Mouse (Mus musculus) liver, adult 2 months (tissue): ENCODE measurements at regions not wholly inside any gene's neighbourhood (a gene's known extent, or its start where the extent isn't known, plus 50 kb on each side); places are given as distances from the start of the nearest gene placed in this dataset.

Experiments
- DNase-seq: peaks from one replicate; pipeline ENCODE4 v3.0.0-alpha.2; 2011; ENCODE audit warnings: low read depth, low spot score; ENCODE audit errors: extremely low read depth
- H3K27ac ChIP-seq: fragments of 200-500 bp; replicated peaks from 2 replicates; pipeline ENCODE4 v1.5.1; 2012; ENCODE audit warnings: low read depth, mild to moderate bottlenecking, control low read depth, inconsistent platforms, low read length; ENCODE audit not compliant: insufficient read depth
- H3K27me3 ChIP-seq: fragments of 200-500 bp; 2 replicates; pipeline ENCODE4 v1.6.1; 2012; ENCODE audit warnings: mild to moderate bottlenecking, moderate library complexity, low read length, inconsistent platforms; ENCODE audit not compliant: control insufficient read depth, insufficient read depth
- H3K36me3 ChIP-seq: fragments of 200-500 bp; 2 replicates; pipeline ENCODE4 v1.6.1; 2012; ENCODE audit warnings: low read length, inconsistent platforms; ENCODE audit not compliant: control insufficient read depth, insufficient read depth
- H3K4me1 ChIP-seq: fragments of 200-500 bp; 2 replicates; pipeline ENCODE4 v1.6.1; 2011; ENCODE audit warnings: low read length; ENCODE audit not compliant: control insufficient read depth, insufficient read depth
- H3K4me3 ChIP-seq: fragments of 200-500 bp; 2 replicates; pipeline ENCODE4 v1.5.1; 2011; ENCODE audit warnings: low read depth, mild to moderate bottlenecking, control low read depth, low read length, moderate library complexity; ENCODE audit not compliant: insufficient read depth
- H3K79me2 ChIP-seq: fragments of 200-500 bp; 2 replicates; pipeline ENCODE4 v1.6.1; 2012; ENCODE audit warnings: inconsistent platforms, mild to moderate bottlenecking, low read length, moderate library complexity; ENCODE audit not compliant: control insufficient read depth, insufficient read depth
- H3K9ac ChIP-seq: fragments of 200-500 bp; 2 replicates; pipeline ENCODE4 v1.6.1; 2012; ENCODE audit warnings: low read depth, mild to moderate bottlenecking, control low read depth, inconsistent platforms, low read length
- CTCF ChIP-seq: fragments of 200-500 bp; IDR thresholded peaks from 2 replicates; pipeline ENCODE4 v1.5.1; 2011; ENCODE audit warnings: low read depth, low read length, control low read depth
- POLR2A ChIP-seq: fragments of 200-500 bp; IDR thresholded peaks from 2 replicates; pipeline ENCODE4 v1.6.1; 2011; ENCODE audit warnings: low read length, control low read depth; ENCODE audit not compliant: insufficient read depth; ENCODE audit errors: extremely low read depth
- WGBS: fragments of 180-500 bp; shearing (Covaris S2); methylation state at CpG from one replicate; pipeline ENCODE4 v1.1.7; 2018; 5-methylcytosine and 5-hydroxymethylcytosine counted together

- 79% methylated on average over 9 of the region's 9 CpGs for WGBS
- no peak for TF ChIP-seq POLR2A
- TF ChIP-seq CTCF: no peak
Measured at GRCm38 (mm10) chr11:117417959-117418574, 66.1 kb upstream of the Gm11733 start.

GRCm38 (mm10) chr11:117418939-117419338, 65.2 kb upstream of the Gm11733 start:
- no peak for DNase-seq
- 83% methylated on average over 3 of the region's 3 CpGs for WGBS
- H3K27me3 ChIP-seq: peaks cover 2% of the 10 kb centered on the region; the same call in 1 of the 2 replicates

More at GRCm38 (mm10) chr11:117417959-117418574, 66.1 kb upstream of the Gm11733 start:
- peaks cover 2% of the 10 kb centered on the region; the same call in 1 of the 2 replicates for H3K27me3 ChIP-seq
- no peak overlapping the region for H3K9ac ChIP-seq
- no peaks in the 10 kb centered on the region for H3K36me3 ChIP-seq
- peaks cover 2% of the 10 kb centered on the region for H3K4me1 ChIP-seq
- no peaks in the 10 kb centered on the region for H3K79me2 ChIP-seq
- DNase-seq: no peak
- H3K27ac ChIP-seq: no peak overlapping the region
- no peak overlapping the region for H3K4me3 ChIP-seq

GRCm38 (mm10) chr11:117419351-117419969, 64.7 kb upstream of the Gm11733 start:
- Histone ChIP-seq H3K36me3 (no peaks in the 10 kb centered on the region), H3K27me3 (no peaks in the 10 kb centered on the region), H3K27ac (no peak overlapping the region), H3K4me3 (no peak overlapping the region), H3K4me1 (peaks cover 2% of the 10 kb centered on the region), H3K9ac (no peak overlapping the region), H3K79me2 (no peaks in the 10 kb centered on the region)
- 84% methylated on average over 9 of the region's 9 CpGs for WGBS
- TF ChIP-seq POLR2A (no peak), CTCF (no peak)
- no peak for DNase-seq

More at GRCm38 (mm10) chr11:117418939-117419338, 65.2 kb upstream of the Gm11733 start:
- Histone ChIP-seq H3K36me3 (no peaks in the 10 kb centered on the region), H3K9ac (no peak overlapping the region), H3K4me3 (no peak overlapping the region), H3K79me2 (no peaks in the 10 kb centered on the region), H3K4me1 (peaks cover 2% of the 10 kb centered on the region), H3K27ac (no peak overlapping the region)
- no peak for TF ChIP-seq POLR2A

GRCm38 (mm10) chr11:117422713-117423112, 61.5 kb upstream of the Gm11733 start:
- H3K27me3 ChIP-seq: no peaks in the 10 kb centered on the region
- no peaks in the 10 kb centered on the region for H3K4me1 ChIP-seq
- H3K4me3 ChIP-seq: no peak overlapping the region
- H3K9ac ChIP-seq: no peak overlapping the region
- DNase-seq: no peak
- no peaks in the 10 kb centered on the region for H3K36me3 ChIP-seq
- TF ChIP-seq CTCF (peak; percentile 37; the same call in 1 of the 2 replicates), POLR2A (no peak)
- H3K27ac ChIP-seq: no peak overlapping the region
- WGBS: 85% methylated on average over 6 of the region's 6 CpGs
- H3K79me2 ChIP-seq: no peaks in the 10 kb centered on the region

GRCm38 (mm10) chr11:117423422-117423821, 60.7 kb upstream of the Gm11733 start:
- H3K36me3 ChIP-seq: no peaks in the 10 kb centered on the region
- no peak overlapping the region for H3K9ac ChIP-seq
- TF ChIP-seq CTCF (no peak), POLR2A (no peak)
- no peaks in the 10 kb centered on the region for H3K27me3 ChIP-seq
- H3K4me3 ChIP-seq: no peak overlapping the region
- DNase-seq: no peak
- no peaks in the 10 kb centered on the region for H3K79me2 ChIP-seq
- WGBS: 86% methylated on average over 2 of the region's 2 CpGs
- no peak overlapping the region for H3K27ac ChIP-seq
- H3K4me1 ChIP-seq: no peaks in the 10 kb centered on the region

- Histone ChIP-seq H3K27me3 (no peaks in the 10 kb centered on the region), H3K79me2 (no peaks in the 10 kb centered on the region), H3K4me1 (no peaks in the 10 kb centered on the region), H3K27ac (no peak overlapping the region), H3K9ac (no peak overlapping the region), H3K36me3 (no peaks in the 10 kb centered on the region), H3K4me3 (no peak overlapping the region)
- no peak for TF ChIP-seq CTCF
- TF ChIP-seq POLR2A: no peak
- WGBS: 68% methylated on average over 8 of the region's 9 CpGs
- DNase-seq: no peak
Measured at GRCm38 (mm10) chr11:117425466-117425865, 58.7 kb upstream of the Gm11733 start.
